Mouse (Mus musculus) lung, adult 18-20 months (tissue): Measurements from ENCODE around the gene Cd99l2.
"Not testable (repeated sequence)": the region's sequence is repeated elsewhere in the genome, so short reads cannot be mapped to it uniquely, and the experiment has no call there.

Experiments used
- DNase-seq, 2 experiments: peaks; one replicate each; pipeline ENCODE4 v3.0.0; 2022; ENCODE audit warnings: mixed read lengths in 2 of 2

Cd99l2 gene

DNA sequence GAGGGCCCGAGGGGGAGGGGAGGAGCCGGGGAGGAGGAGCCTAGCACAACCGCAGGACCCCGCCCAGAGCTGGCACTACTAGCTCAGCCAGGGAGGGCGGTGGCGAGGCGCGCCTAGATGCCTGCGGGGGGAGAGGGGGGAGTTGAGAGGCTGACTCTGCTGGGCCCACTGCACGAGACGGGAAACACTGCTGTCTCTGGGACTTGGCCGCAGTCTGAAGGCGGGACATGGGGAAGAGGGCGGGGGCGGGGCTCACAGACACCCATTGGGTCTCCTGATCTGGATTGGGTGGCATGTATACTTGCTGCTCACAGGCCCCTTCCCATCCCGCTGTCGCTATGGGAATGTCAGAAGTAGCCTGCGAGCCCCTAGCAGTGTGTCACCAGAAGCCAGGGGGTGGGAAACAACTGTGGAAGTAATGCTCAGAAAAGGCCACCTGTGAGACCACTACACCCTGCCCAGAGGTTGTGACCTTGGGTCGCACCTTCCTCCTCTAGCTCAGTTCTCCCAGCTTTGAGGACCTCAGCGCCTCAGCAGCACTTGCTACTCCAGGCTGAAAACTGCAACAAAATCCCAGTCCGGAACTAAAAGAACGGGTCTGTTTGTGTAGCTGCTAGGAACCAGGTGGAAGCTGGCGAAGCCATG, at the start of gene Cd99l2:
TSS of gene Cd99l2 (minus strand) at position 216 of the 645 bp plus-strand sequence.
- peak; percentile 89 to 91 for DNase-seq

GRCm38 (mm10) chrX:71540821-71541510, 48.3 kb upstream of the Cd99l2 start:
- DNase-seq = peak; percentile 17 to 49

DNA sequence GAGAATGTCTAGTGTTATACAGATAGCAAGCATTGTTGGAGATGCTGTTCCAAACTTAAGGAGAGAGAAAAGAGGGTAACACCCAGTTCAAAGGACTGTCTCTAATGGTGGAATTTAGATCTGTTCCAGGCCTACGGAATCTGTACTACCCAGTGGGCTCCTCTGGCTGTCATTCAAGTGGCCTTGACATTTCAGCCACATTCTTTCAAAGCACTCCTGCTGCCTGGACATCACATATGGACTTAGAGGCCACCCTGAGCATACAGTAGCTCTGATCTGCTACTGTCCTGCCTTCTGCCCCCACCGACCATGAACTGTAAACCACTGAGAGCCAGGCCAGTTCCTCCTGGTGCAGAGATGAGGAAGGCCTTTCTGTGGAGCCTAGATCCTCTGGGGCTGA, 45.1 kb upstream of the Cd99l2 start:
- no peak for DNase-seq

DNA sequence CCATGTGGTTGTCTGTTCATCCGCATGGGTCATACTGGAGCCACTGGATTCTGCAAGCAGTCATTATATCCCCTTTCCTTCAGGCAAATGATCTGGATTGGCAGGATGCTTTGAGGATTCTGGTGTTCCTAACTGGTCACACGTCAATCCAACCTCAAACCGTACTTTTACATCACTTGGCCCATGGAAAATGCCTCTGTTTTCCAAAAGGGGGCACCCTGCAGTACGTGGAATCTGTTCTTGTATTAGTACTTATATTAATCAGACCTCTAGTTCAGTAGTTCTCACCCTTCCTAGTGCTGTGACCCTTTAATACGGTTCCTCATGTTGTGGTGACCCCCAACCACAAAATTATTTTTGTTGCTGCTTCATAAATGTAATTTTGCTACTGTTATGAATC, 41.5 kb upstream of the Cd99l2 start:
- DNase-seq = no peak

GRCm38 (mm10) chrX:71532635-71533034, 40.0 kb upstream of the Cd99l2 start:
- DNase-seq = no peak

DNA sequence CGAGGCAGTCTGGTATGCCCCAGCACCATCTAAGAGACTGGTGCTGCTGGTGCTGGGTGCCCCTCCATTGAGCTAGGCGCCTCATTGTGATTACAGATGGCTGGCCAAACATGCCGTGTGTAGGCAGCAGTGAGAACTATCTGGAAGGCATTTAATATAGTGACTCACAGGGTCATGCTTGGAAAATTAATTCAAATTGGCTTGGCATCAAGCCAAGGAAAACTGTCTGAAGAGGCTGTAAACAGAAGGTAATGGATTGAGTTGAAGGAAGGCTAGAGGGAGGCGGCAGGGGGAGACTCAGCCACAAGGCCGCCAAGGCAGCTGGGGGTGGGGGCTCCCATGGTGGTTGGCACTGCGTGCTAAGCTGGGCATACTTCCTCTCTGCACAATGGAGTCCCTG, 36.0 kb upstream of the Cd99l2 start:
- peak in 1 of 2 experiments; percentile 19 for DNase-seq

GRCm38 (mm10) chrX:71528150-71528549, 35.5 kb upstream of the Cd99l2 start:
- DNase-seq = no peak

DNA sequence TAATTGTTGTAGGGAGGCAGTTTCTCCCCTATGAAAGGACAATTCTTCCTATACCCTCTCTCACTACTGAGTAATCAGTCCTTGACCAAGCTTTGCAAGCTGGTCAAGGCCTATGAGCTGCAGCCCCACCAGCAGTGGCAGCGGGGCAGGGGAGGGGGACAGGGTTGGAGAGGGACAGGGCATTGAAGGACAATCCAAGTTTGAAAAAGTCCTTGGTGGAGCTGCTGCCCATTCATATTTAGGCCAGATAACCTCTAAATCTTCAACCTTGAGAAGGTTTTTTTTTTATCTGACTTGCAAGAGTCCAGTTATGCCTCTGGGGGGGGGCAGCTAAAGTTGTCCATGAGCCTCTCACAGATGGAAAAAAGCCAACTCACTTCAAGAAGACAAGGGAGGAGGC, 34.8 kb upstream of the Cd99l2 start:
- DNase-seq = no peak

DNA sequence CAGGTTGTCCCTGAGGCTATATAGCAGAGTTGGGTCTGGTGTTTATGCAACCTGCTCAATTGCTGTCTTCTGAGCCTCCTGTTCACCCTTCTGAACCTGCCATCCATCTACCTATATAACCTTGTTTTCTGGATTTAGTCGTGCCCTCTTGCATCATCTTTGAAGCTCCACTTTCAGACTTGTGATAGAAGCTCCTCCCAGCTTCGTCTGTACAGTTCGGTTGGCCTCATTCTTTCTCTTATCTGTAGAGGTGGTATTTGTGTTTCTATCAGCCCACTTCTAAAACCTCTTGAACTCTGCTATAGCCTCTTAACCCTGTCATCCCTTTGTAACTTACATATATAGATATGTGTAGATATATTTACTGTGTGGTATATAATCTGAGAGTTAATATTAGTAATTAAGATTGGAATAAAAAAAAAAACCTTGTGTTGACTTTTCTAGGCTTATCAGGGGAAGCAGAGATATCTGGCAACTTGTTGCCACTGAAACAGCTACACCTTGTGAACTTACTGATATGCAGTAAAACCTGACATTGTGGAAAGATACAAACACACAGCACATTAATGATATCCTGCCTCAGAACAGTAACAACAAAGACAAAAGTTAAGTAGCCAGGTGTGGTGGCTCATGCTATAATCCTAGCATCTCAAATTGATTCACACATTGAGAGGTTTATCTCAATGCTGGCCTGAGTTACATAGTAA, 33.1 kb upstream of the Cd99l2 start:
- no peak for DNase-seq

- DNase-seq = no peak
Observed at GRCm38 (mm10) chrX:71524310-71524709, 31.7 kb upstream of the Cd99l2 start.

- DNase-seq = no peak
Observed at GRCm38 (mm10) chrX:71522889-71523288, 30.2 kb upstream of the Cd99l2 start.

- no peak for DNase-seq
Observed at GRCm38 (mm10) chrX:71519252-71519651, 26.6 kb upstream of the Cd99l2 start.

- not testable (repeated sequence) for DNase-seq
Observed at GRCm38 (mm10) chrX:71506591-71506990, 13.9 kb upstream of the Cd99l2 start.

GRCm38 (mm10) chrX:71493279-71493656, 619 bp upstream of the Cd99l2 start:
- DNase-seq = peak; percentile 20 to 24

GRCm38 (mm10) chrX:71491931-71492633, 567 bp downstream of the Cd99l2 start:
- no peak for DNase-seq

DNA sequence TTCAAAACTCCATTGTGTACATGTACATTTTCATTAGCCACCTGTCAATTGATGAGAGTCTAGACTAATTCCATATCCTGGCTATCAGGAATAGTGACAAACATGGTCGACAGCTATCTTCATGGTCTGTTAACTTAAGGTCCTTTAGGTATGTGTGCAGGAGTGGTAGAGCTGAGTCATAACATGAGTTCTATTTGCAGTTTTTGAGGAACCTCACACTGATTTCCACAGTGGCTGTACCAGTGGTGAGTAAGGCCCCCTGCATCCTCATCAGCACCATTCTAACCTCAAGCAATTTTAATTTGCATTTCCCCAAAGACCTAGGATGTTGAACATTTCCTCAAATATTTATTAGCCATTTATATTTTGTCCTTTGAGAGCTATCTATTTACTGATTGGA, 3.3 kb downstream of the Cd99l2 start:
- no peak for DNase-seq

DNA sequence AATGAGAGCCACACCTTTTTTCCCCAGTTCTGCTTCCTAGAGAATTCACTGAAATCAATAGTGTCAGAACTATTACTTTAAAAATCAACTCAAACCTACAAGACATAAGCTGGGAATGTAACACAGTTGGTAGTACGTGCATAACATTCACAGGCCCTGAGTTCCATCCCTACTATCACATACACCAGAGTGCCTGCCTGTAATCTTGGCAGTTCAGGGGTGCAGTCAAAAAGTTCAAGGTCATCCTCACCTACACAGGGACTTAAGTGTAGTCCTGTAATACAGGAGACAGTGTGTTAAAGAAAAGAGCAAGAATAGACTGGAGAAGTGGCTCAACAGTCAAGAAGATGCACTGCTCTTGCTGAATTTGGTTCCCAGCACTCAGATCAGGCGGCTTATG, 10.4 kb downstream of the Cd99l2 start:
- no peak for DNase-seq

DNA sequence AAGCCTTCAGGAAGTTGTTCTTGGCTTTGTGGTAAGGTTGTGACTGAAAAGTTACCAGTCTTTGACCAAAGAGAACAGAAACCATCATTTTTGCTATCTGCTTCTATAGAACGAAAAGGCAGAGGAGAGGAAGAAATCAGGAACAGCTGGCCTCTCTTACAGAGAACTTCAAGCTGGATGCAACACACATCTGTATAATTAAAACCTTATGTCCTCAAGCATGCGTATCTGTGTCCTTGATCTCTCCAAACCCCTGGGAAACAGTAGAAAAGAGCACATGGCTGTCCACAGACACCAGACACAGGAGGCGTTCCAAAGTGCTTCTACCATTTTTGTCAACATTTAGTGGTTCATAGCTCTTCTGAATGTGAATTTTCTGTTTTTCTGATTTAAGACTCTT, 16.7 kb downstream of the Cd99l2 start:
- no peak for DNase-seq

GRCm38 (mm10) chrX:71475497-71475896, 17.2 kb downstream of the Cd99l2 start:
- DNase-seq = no peak

GRCm38 (mm10) chrX:71475084-71475483, 17.6 kb downstream of the Cd99l2 start:
- no peak for DNase-seq

- no peak for DNase-seq
Observed at GRCm38 (mm10) chrX:71474296-71474956, 18.2 kb downstream of the Cd99l2 start.

DNA sequence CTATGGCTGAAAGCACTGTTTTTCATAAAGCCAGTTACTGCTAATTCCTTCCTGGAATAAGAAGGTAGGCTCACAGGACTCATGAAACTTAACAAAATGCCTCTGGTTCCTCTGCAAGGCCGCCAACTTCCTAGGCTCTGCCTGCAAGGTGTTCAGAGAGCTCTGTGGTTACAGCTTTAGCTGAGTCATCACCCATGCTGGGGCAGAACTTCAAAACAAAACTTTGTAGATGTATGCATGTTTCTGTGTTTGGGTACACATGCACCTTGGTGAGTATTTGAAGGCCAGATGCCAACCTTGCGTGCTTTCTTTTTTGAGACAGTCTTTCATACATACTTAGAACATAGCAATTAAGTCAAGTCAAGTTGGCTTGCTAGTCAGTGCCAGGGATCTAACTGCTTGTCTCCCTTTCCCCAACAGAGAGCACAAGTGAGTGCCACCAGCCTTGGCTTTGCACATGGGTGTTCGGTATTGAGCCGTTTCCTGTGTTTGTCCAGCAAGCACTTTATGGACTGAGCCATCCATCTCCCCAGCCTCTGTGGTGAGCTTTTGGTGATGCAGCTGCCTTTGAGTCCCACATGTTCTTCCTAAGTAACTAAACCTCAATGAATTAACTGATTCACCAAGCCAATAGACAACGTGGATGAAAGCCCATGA, 23.9 kb downstream of the Cd99l2 start:
- no peak for DNase-seq
